Mouse (Mus musculus) liver, adult 2 months (tissue): Measurements from ENCODE around the gene Raf1.

ENCODE experiments used
- CTCF ChIP-seq: fragments of 200-500 bp; IDR thresholded peaks from 2 replicates; pipeline ENCODE4 v1.5.1; 2011; ENCODE audit warnings: low read depth, low read length, control low read depth
- POLR2A ChIP-seq: fragments of 200-500 bp; IDR thresholded peaks from 2 replicates; pipeline ENCODE4 v1.6.1; 2011; ENCODE audit warnings: low read length, control low read depth; ENCODE audit not compliant: insufficient read depth; ENCODE audit errors: extremely low read depth

DNA sequence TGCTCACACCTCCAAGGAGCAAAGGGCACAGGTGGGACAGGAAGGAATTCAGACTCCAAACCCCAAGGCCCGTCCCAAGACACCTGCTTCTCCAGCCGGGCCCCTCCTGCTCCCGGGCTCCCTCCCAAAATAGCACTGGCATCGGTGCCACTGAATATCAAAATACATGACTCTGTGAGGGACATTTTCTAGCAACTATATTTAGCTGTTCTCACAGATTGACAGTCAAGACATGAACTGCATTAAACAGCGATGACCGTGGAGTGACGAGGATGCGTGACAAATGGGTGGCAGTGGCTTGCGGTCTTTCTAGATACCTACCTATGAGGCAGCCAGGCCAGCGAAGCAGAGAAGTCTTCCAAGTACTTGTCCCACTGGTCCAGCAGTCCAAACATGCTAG lies 90.1 kb downstream of the Raf1 start:
- no peak for TF ChIP-seq CTCF
- TF ChIP-seq POLR2A, result no peak
